Mouse (Mus musculus) G1E (cell line): ENCODE measurements around the gene Tmem39b.

Source experiments
- CTCF ChIP-seq: IDR thresholded peaks from 2 replicates; pipeline ENCODE4 v1.5.1; 2012; ENCODE audit warnings: low read depth, low read length, inconsistent platforms, mixed read lengths
- GATA1 ChIP-seq: IDR thresholded peaks from 2 replicates; pipeline ENCODE4 v1.6.1; 2012; ENCODE audit warnings: borderline replicate concordance, low read length, inconsistent platforms, mixed read lengths
- POLR2AphosphoS5 ChIP-seq: IDR thresholded peaks from 2 replicates; pipeline ENCODE4 v1.6.1; 2012; ENCODE audit warnings: low read depth, low read length, inconsistent platforms; ENCODE audit not compliant: insufficient replicate concordance
- TAL1 ChIP-seq: conservative IDR thresholded peaks from 2 replicates; pipeline ENCODE4 v1.6.1; 2012; ENCODE audit warnings: low read depth, low read length, inconsistent platforms, mixed read lengths

GRCm38 (mm10) chr4:129639221-129639620 is 57.4 kb downstream of the Tmem39b start:
- no peak for TF ChIP-seq CTCF
- TF ChIP-seq GATA1 = no peak
- no peak for TF ChIP-seq POLR2AphosphoS5
- no peak for TF ChIP-seq TAL1
